ENCODE assay signal across 22 mouse cellular contexts in genomic region chr9:116227738-116228137, GRCm38 (mm10). TPM values are rescaled to one million over a fixed set of nuclear protein-coding genes. Genes with fewer than 3 reads are reported as not detected.
DNase-seq lines count a peak whose midpoint lies in the region; ATAC-seq and TF ChIP-seq lines count a peak whose summit lies in the region.
"Had no signal": no experiment of that assay in that cellular context is flagged by ENCODE, and none has a peak within 500 bp of the region (broad histone marks: within the 10 kb centered on the region; RNA-seq: fewer than 3 reads in every experiment).

No protein-coding gene starts in this region.

- no peaks in the 10 kb centered on the region for H3K36me3 ChIP-seq in heart, adult 2 months (ENCODE audit: control insufficient read depth, insufficient read depth, low read length)
- no peaks in the 10 kb centered on the region for H3K36me3 ChIP-seq in heart, embryonic 15.5 days
- no peaks in the 10 kb centered on the region for H3K36me3 ChIP-seq in liver, adult 2 months (ENCODE audit: control insufficient read depth, insufficient read depth, low read length)
- H3K36me3 ChIP-seq in liver, embryonic 11.5 days (ENCODE audit: control insufficient read depth, insufficient read depth, low read length) = no peaks in the 10 kb centered on the region
- H3K36me3 ChIP-seq: embryonic facial prominence, embryonic 12.5 days; intestine, embryonic 15.5 days; liver, embryonic 12.5 days had no signal

- no peaks in the 10 kb centered on the region for H3K79me2 ChIP-seq in heart, adult 2 months (replicated peaks; ENCODE audit: control insufficient read depth, insufficient read depth, low read length)
- no peaks in the 10 kb centered on the region for H3K79me2 ChIP-seq in liver, adult 2 months (ENCODE audit: control insufficient read depth, insufficient read depth, low read length)

- no peak for TF ChIP-seq EP300 in heart, adult 2 months (IDR thresholded peaks at IDR 0.05; ENCODE audit: insufficient read depth, low read depth, low read length)

- no peak overlapping the region for H3K4me3 ChIP-seq in heart, adult 2 months
- no peak overlapping the region for H3K4me3 ChIP-seq in heart, embryonic 15.5 days
- no peak overlapping the region for H3K4me3 ChIP-seq in liver, adult 2 months (ENCODE audit: insufficient read depth, low read depth, low read length)
- H3K4me3 ChIP-seq in liver, embryonic 11.5 days (ENCODE audit: low read depth, low read length) = no peak overlapping the region
- H3K4me3 ChIP-seq: embryonic facial prominence, embryonic 12.5 days; intestine, embryonic 15.5 days; liver, embryonic 12.5 days had no signal

- ATAC-seq in heart, embryonic 15.5 days (replicated peaks; ENCODE audit: insufficient number of reproducible peaks, insufficient read depth, low FRiP score, low read depth) = no peak
- no peak for ATAC-seq in liver, embryonic 11.5 days (replicated peaks; ENCODE audit: low FRiP score)
- ATAC-seq: activated CD4-positive, CD25-positive, alpha-beta regulatory T cell, adult 4 months; forebrain, embryonic 14.5 days; hindbrain, postnatal 0 days; intestine, embryonic 15.5 days; liver, embryonic 12.5 days had no signal

- 49% methylated on average over 7 of the region's 7 CpGs for WGBS in heart, adult 2 months
- WGBS in heart, embryonic 15.5 days = 32% methylated on average over 7 of the region's 7 CpGs
- 47% methylated on average over 7 of the region's 7 CpGs for WGBS in liver, adult 2 months
- 54% methylated on average over 7 of the region's 7 CpGs for WGBS in liver, embryonic 11.5 days

- intact Hi-C loops in heart, adult 2 months (cut with DNase I) = loop anchor here (2.0 to 5.0 kb wide), 2 partner anchors 25 to 100 kb away; no protein-coding TSS in a partner anchor

- H3K4me1 ChIP-seq in heart, adult 2 months (ENCODE audit: control insufficient read depth, insufficient read depth, low read length) = peaks cover 8% of the 10 kb centered on the region
- H3K4me1 ChIP-seq in heart, embryonic 15.5 days (replicated peaks) = peaks cover 23% of the 10 kb centered on the region
- H3K4me1 ChIP-seq in liver, adult 2 months (ENCODE audit: control insufficient read depth, insufficient read depth, low read length) = peaks cover 9% of the 10 kb centered on the region; the same call in 1 of the 2 replicates
- no peaks in the 10 kb centered on the region for H3K4me1 ChIP-seq in liver, embryonic 11.5 days (replicated peaks; ENCODE audit: control insufficient read depth, insufficient read depth, low read length)
- H3K4me1 ChIP-seq: intestine, embryonic 15.5 days; liver, embryonic 12.5 days had no signal

- no peak overlapping the region for H3K9ac ChIP-seq in heart, adult 2 months (ENCODE audit: low read depth, low read length)
- no peak overlapping the region for H3K9ac ChIP-seq in heart, embryonic 15.5 days
- H3K9ac ChIP-seq in liver, adult 2 months (ENCODE audit: low read depth, low read length) = no peak overlapping the region
- H3K9ac ChIP-seq in liver, embryonic 11.5 days (ENCODE audit: low read depth, low read length) = no peak overlapping the region
- H3K9ac ChIP-seq: embryonic facial prominence, embryonic 12.5 days; intestine, embryonic 15.5 days; liver, embryonic 12.5 days had no signal

- no peak overlapping the region for H3K27ac ChIP-seq in heart, adult 2 months
- H3K27ac ChIP-seq in heart, embryonic 15.5 days = peak overlapping the region; percentile 21; the same call in 1 of the 2 replicates
- no peak overlapping the region for H3K27ac ChIP-seq in liver, adult 2 months (replicated peaks; ENCODE audit: insufficient read depth, low read depth, low read length)
- H3K27ac ChIP-seq in liver, embryonic 11.5 days (ENCODE audit: low read depth, low read length) = no peak overlapping the region
- H3K27ac ChIP-seq: embryonic facial prominence, embryonic 12.5 days; hindbrain, postnatal 0 days; intestine, embryonic 15.5 days; liver, embryonic 12.5 days had no signal

- no peaks in the 10 kb centered on the region for H3K9me3 ChIP-seq in heart, embryonic 15.5 days (replicated peaks)
- H3K9me3 ChIP-seq in liver, embryonic 11.5 days (ENCODE audit: control insufficient read depth, low read length) = no peaks in the 10 kb centered on the region
- H3K9me3 ChIP-seq: embryonic facial prominence, embryonic 12.5 days; intestine, embryonic 15.5 days; liver, embryonic 12.5 days had no signal

- no peaks in the 10 kb centered on the region for H3K27me3 ChIP-seq in heart, adult 2 months (ENCODE audit: control insufficient read depth, insufficient read depth, low read length)
- no peaks in the 10 kb centered on the region for H3K27me3 ChIP-seq in heart, embryonic 15.5 days
- H3K27me3 ChIP-seq in liver, adult 2 months (ENCODE audit: control insufficient read depth, insufficient read depth, low read length) = peaks cover 6% of the 10 kb centered on the region; the same call in 1 of the 2 replicates
- H3K27me3 ChIP-seq in liver, embryonic 11.5 days (replicated peaks; ENCODE audit: control insufficient read depth, insufficient read depth, low read length) = no peaks in the 10 kb centered on the region
- H3K27me3 ChIP-seq: CH12.LX; embryonic facial prominence, embryonic 12.5 days; intestine, embryonic 15.5 days; liver, embryonic 12.5 days had no signal

- TF ChIP-seq POLR2A in heart, adult 2 months (IDR thresholded peaks at IDR 0.05; ENCODE audit: insufficient read depth, low read depth, low read length) = no peak
- no peak for TF ChIP-seq POLR2A in liver, adult 2 months (IDR thresholded peaks at IDR 0.05; ENCODE audit: extremely low read depth, insufficient read depth, low read length)

- peak overlapping the region; percentile 37; the same call in 1 of the 2 replicates for H3K4me2 ChIP-seq in heart, embryonic 15.5 days
- no peak overlapping the region for H3K4me2 ChIP-seq in liver, embryonic 11.5 days
- H3K4me2 ChIP-seq: embryonic facial prominence, embryonic 12.5 days; liver, embryonic 12.5 days had no signal

- peak; percentile 91 for DNase-seq in heart, adult 11 months
- DNase-seq in heart, adult 2 months = no peak
- DNase-seq in heart, adult 9 months (ENCODE audit: low spot score in 2 of 2) = no peak
- peak; percentile 30 for DNase-seq in liver, adult 2 months (ENCODE audit: extremely low read depth, low read depth, low spot score)
- DNase-seq in liver, embryonic 11.5 days (ENCODE audit: low spot score) = no peak
- peak; percentile 48 for DNase-seq in yolk sac, embryonic 10.5 days (ENCODE audit: low spot score)
- DNase-seq in frontal cortex, postnatal 36 days (ENCODE audit: low spot score in 2 of 2) = no peak
- DNase-seq: B cell, adult 2 months; cerebellum, adult 8-10 months; cerebellum, postnatal 25 days; gastrocnemius, postnatal 25 days; lung, adult 18-20 months; lung, postnatal 10 days; midbrain, embryonic 14.5 days had no signal

- TF ChIP-seq CTCF in heart, adult 2 months (IDR thresholded peaks at IDR 0.05) = no peak
- TF ChIP-seq CTCF in liver, adult 2 months (IDR thresholded peaks at IDR 0.05; ENCODE audit: low read depth, low read length) = no peak

RNA-seq across cellular contexts. Expression of gene Tgfbr2, which starts 52.6 kb away (rescaled TPM):
- 10 to 100 TPM; 32.5 to 36.3 TPM for total RNA-seq in heart, adult 2 months (2021)
- 23.8 and 32.7 TPM in 2 replicates for polyA plus RNA-seq in heart, adult 2 months (2012; rRNA removed)
- polyA plus RNA-seq in heart, embryonic 15.5 days (2015; fragmentation: Nextera tagmentation; extraction: Ambion mirVana) = 20.2 and 29.5 TPM in 2 replicates
- 8.3 and 10.3 TPM in 2 replicates for total RNA-seq in liver, adult 2 months (2014; rRNA removed)
- polyA plus RNA-seq in liver, adult 2 months (2012; rRNA removed) = 5.7 and 8.2 TPM in 2 replicates
- 9.5 and 10.5 TPM in 2 replicates for polyA plus RNA-seq in liver, embryonic 11.5 days (2014; fragmentation: Nextera tagmentation; extraction: Ambion mirVana)

Comparison
In these comparisons a context has a peak if more than half of its experiments do, and no peak if none do; other contexts are left out.
1. DNase-seq: peak in heart, adult 11 months (single experiment), liver, adult 2 months (single experiment) and yolk sac, embryonic 10.5 days (single experiment); none in heart, adult 2 months (0 of 2), heart, adult 9 months (0 of 2), liver, embryonic 11.5 days (single experiment) and frontal cortex, postnatal 36 days (0 of 2).